Mouse (Mus musculus): ENCODE data around the gene Ten1. TPM values are rescaled to one million over a fixed set of nuclear protein-coding genes. Genes with fewer than 3 reads are reported as not detected.

Ten1 gene
- polyA plus RNA-seq, 1 experiment from 2014 or later = 22.8 TPM

DNA sequence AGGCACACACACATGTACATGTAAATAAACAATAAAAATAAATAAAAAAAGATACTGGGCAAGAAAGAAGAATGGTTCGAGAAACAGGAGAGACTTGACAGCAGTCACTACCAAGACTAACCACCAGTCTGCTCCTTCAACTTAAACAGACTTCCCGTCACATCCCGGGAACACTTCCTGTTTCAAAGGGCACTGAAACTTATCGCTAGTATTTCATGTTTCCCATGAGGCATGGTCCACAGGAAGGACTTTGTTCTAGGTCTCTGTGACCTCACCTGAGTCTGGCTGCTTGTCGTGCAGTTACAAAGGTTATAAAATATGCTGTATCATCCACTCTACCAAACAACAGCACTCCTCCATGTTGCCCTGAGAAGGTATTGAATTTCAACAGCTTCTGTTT lies 3.4 kb upstream of the Ten1 start:
- no peaks in the 10 kb centered on the region for H3K27me3 ChIP-seq (ENCODE audit: insufficient read depth, low read length)
- no peaks in the 10 kb centered on the region for H3K9me3 ChIP-seq (ENCODE audit: low read length)
- peaks cover 22% of the 10 kb centered on the region for H3K4me1 ChIP-seq (ENCODE audit: insufficient read depth)
- 12% methylated on average over 5 of the region's 5 CpGs for WGBS (ENCODE audit: insufficient replicate concordance)
- TF ChIP-seq EP300 (IDR thresholded peaks at IDR 0.05; ENCODE audit: low read depth) (peak; percentile 85), CTCF (IDR thresholded peaks at IDR 0.05; ENCODE audit: low read depth) (peak; percentile 43; the same call in 1 of the 2 replicates)
- H3K36me3 ChIP-seq (replicated peaks; ENCODE audit: insufficient read depth, low read length) = peaks cover 15% of the 10 kb centered on the region
- H3K27ac ChIP-seq (ENCODE audit: low read depth) = peak overlapping the region; percentile 97
- peak overlapping the region; percentile 60 for H3K9ac ChIP-seq (replicated peaks)
- peak overlapping the region; percentile 37 for H3K4me3 ChIP-seq (ENCODE audit: low read depth, low read length)
- peak; percentile 41 for DNase-seq
- peak; percentile 37 for ATAC-seq
- peak overlapping the region; percentile 91 for H3K4me2 ChIP-seq (ENCODE audit: low read depth, low read length)

DNA sequence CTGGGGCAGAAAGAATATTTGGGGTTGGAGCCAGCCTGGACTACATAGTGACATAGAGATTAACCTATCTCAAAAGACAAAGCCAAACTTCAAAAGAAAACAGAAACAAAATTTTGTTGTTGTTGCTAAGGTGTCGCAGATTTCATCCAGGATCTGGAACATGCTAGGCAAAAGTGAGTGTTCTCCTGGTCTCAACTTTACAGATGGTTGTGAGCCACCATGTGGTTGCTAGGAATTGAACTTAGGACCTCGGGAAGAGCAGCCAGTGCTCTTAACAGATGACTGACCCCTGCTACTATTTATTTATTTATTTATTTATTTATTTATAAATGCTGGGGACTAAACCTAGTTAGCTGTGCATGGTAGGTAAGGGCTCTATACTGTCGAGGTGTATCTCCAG lies 2.3 kb upstream of the Ten1 start:
- 68% methylated on average over 3 of the region's 3 CpGs for WGBS (ENCODE audit: insufficient replicate concordance)
- H3K9ac ChIP-seq (replicated peaks) = peak overlapping the region; percentile 91

DNA sequence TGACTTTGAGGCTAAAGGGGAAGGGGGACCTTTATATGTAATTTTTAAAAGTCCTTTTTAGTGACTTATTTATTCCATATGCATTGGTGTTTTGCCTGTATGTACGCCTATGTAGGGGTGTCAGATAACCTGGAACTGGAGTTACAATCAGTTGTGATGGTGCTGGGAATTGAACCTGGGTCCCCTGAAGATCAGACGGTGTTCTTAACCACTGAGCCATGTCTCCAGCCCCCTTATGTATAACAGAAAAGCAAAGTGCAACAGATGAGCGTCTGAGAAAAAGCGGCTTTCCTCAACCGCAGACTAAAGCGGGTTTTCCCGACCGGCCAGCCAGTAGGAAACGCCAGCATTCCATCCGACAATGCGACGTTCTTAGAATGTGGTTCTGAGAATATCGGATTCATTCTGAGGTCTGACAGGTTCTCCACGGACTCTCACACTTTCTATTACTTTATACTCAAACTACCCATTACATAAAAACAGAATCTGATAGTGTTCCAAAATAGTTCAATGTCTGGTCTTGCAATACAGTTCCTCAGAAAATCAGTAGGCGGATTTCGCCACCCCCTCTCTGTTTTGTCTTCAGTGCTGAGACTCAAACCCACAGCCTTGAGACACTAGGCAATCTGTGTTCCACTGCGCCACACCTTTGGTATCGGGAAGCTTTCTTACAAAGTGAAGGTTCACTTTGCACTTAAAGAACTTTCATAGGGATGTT lies 1.6 kb upstream of the Ten1 start:
- H3K4me1 ChIP-seq (ENCODE audit: insufficient read depth) = peaks cover 32% of the 10 kb centered on the region
- H3K4me2 ChIP-seq (ENCODE audit: low read depth, low read length) = peak overlapping the region; percentile 91
- H3K9me3 ChIP-seq (ENCODE audit: low read length) = no peaks in the 10 kb centered on the region
- no peak for DNase-seq
- TF ChIP-seq EP300 (IDR thresholded peaks at IDR 0.05; ENCODE audit: low read depth) (no peak), CTCF (IDR thresholded peaks at IDR 0.05; ENCODE audit: low read depth) (no peak)
- peak overlapping the region; percentile 91 for H3K9ac ChIP-seq (replicated peaks)
- WGBS (ENCODE audit: insufficient replicate concordance) = 89% methylated on average over 18 of the region's 18 CpGs
- H3K36me3 ChIP-seq (replicated peaks; ENCODE audit: insufficient read depth, low read length) = peaks cover 3% of the 10 kb centered on the region; the same call in 1 of the 2 replicates
- peak overlapping the region; percentile 84 for H3K4me3 ChIP-seq (ENCODE audit: low read depth, low read length)
- ATAC-seq = no peak
- H3K27ac ChIP-seq (ENCODE audit: low read depth) = peak overlapping the region; percentile 97
- H3K27me3 ChIP-seq (ENCODE audit: insufficient read depth, low read length) = no peaks in the 10 kb centered on the region

More for the DNA sequence above, 2.3 kb upstream of the Ten1 start:
- peak overlapping the region; percentile 91 for H3K4me2 ChIP-seq (ENCODE audit: low read depth, low read length)
- H3K9me3 ChIP-seq (ENCODE audit: low read length) = no peaks in the 10 kb centered on the region
- peaks cover 5% of the 10 kb centered on the region for H3K36me3 ChIP-seq (replicated peaks; ENCODE audit: insufficient read depth, low read length)
- peak overlapping the region; percentile 97 for H3K27ac ChIP-seq (ENCODE audit: low read depth)
- TF ChIP-seq CTCF (IDR thresholded peaks at IDR 0.05; ENCODE audit: low read depth) (no peak), EP300 (IDR thresholded peaks at IDR 0.05; ENCODE audit: low read depth) (no peak)
- H3K27me3 ChIP-seq (ENCODE audit: insufficient read depth, low read length) = no peaks in the 10 kb centered on the region
- ATAC-seq (no peak), DNase-seq (no peak)
- H3K4me1 ChIP-seq (ENCODE audit: insufficient read depth) = peaks cover 27% of the 10 kb centered on the region
- peak overlapping the region; percentile 84 for H3K4me3 ChIP-seq (ENCODE audit: low read depth, low read length)

DNA sequence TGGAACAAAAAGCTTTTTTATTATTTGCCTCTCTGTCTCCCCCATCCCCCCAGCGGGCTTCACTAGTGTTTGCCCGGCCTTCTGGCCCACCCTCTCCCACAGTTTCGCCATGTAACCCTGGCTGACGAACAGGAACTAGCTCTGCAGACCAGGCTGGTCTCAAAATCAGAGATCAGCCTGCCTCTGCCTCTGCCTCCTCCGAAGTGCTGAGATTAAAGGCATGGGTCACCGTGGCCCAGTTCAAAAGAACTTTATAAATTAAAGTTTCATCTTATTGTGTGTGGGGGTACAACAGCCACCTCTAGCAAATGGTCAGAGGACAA lies 1.1 kb upstream of the Ten1 start:
- no peak for DNase-seq
- H3K9ac ChIP-seq (replicated peaks) = peak overlapping the region; percentile 91
- H3K27ac ChIP-seq (ENCODE audit: low read depth) = peak overlapping the region; percentile 97
- TF ChIP-seq EP300 (IDR thresholded peaks at IDR 0.05; ENCODE audit: low read depth) (no peak), CTCF (IDR thresholded peaks at IDR 0.05; ENCODE audit: low read depth) (no peak)
- H3K4me3 ChIP-seq (ENCODE audit: low read depth, low read length) = peak overlapping the region; percentile 84
- ATAC-seq = no peak
- peak overlapping the region; percentile 91 for H3K4me2 ChIP-seq (ENCODE audit: low read depth, low read length)
- H3K4me1 ChIP-seq (ENCODE audit: insufficient read depth) = peaks cover 32% of the 10 kb centered on the region
- H3K27me3 ChIP-seq (ENCODE audit: insufficient read depth, low read length) = no peaks in the 10 kb centered on the region
- H3K36me3 ChIP-seq (replicated peaks; ENCODE audit: insufficient read depth, low read length) = peaks cover 3% of the 10 kb centered on the region; the same call in 1 of the 2 replicates
- no peaks in the 10 kb centered on the region for H3K9me3 ChIP-seq (ENCODE audit: low read length)
- 66% methylated on average over 6 of the region's 6 CpGs for WGBS (ENCODE audit: insufficient replicate concordance)

DNA sequence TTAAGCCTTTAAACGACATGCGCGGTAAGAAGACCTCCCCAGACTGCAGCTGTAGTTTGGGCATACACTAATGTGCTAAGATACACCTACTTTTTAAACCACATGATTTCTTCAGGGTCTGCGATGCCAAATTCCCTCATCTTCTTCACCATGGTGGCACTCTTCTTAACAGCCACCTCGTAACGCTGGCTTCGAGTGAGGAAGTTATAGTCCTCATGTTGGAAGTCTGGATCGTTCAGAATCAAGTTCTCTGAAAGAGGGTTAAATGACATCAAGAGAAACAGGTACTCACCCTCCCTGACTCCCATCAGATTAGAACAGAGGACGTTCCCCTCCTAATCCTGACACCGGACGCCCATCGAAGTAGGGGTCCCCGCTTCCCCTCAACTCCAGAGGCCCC lies 523 bp upstream of the Ten1 start:
- no peaks in the 10 kb centered on the region for H3K9me3 ChIP-seq (ENCODE audit: low read length)
- peak overlapping the region; percentile 97 for H3K27ac ChIP-seq (ENCODE audit: low read depth)
- H3K36me3 ChIP-seq (replicated peaks; ENCODE audit: insufficient read depth, low read length) = peaks cover 3% of the 10 kb centered on the region; the same call in 1 of the 2 replicates
- TF ChIP-seq CTCF (IDR thresholded peaks at IDR 0.05; ENCODE audit: low read depth) (no peak), EP300 (IDR thresholded peaks at IDR 0.05; ENCODE audit: low read depth) (no peak)
- H3K27me3 ChIP-seq (ENCODE audit: insufficient read depth, low read length) = no peaks in the 10 kb centered on the region
- peaks cover 32% of the 10 kb centered on the region for H3K4me1 ChIP-seq (ENCODE audit: insufficient read depth)
- H3K4me3 ChIP-seq (ENCODE audit: low read depth, low read length) = peak overlapping the region; percentile 84
- peak overlapping the region; percentile 91 for H3K4me2 ChIP-seq (ENCODE audit: low read depth, low read length)
- 15% methylated on average over 13 of the region's 13 CpGs for WGBS (ENCODE audit: insufficient replicate concordance)
- ATAC-seq (no peak), DNase-seq (no peak)
- peak overlapping the region; percentile 91 for H3K9ac ChIP-seq (replicated peaks)

DNA sequence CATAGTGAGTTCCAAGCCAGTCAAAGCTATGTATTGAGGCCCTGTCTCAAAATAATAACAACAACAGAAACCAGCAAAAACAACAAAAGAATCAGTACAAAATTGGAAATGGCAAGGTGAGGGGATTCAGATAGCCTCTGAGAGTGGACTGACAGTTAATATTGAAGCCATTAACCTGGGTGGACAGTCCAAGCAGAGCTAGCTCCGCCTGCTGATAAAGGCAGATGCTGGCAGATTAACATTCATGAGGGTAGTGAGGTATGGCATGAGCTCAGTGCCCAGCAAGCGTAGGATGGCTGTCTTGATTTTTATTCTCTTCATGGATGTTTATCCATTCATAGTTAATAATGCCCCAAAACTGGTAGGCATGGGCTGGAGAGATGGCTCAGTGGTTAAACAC lies 2.5 kb downstream of the Ten1 start:
- peak overlapping the region; percentile 97; the same call in 1 of the 2 replicates for H3K27ac ChIP-seq (ENCODE audit: low read depth)
- 84% methylated on average over 2 of the region's 2 CpGs for WGBS (ENCODE audit: insufficient replicate concordance)
- H3K4me1 ChIP-seq (ENCODE audit: insufficient read depth) = peaks cover 21% of the 10 kb centered on the region
- peaks cover 3% of the 10 kb centered on the region; the same call in 1 of the 2 replicates for H3K36me3 ChIP-seq (replicated peaks; ENCODE audit: insufficient read depth, low read length)
- no peak overlapping the region for H3K4me3 ChIP-seq (ENCODE audit: low read depth, low read length)
- no peaks in the 10 kb centered on the region for H3K9me3 ChIP-seq (ENCODE audit: low read length)
- TF ChIP-seq EP300 (IDR thresholded peaks at IDR 0.05; ENCODE audit: low read depth) (no peak), CTCF (IDR thresholded peaks at IDR 0.05; ENCODE audit: low read depth) (no peak)
- no peak overlapping the region for H3K4me2 ChIP-seq (ENCODE audit: low read depth, low read length)
- DNase-seq = no peak
- no peaks in the 10 kb centered on the region for H3K27me3 ChIP-seq (ENCODE audit: insufficient read depth, low read length)
- no peak overlapping the region for H3K9ac ChIP-seq (replicated peaks)
- no peak for ATAC-seq
